ENCODE assay signal across 9 mouse cellular contexts in genomic region chr11:106663838-106664237, GRCm38 (mm10). TPM values are rescaled to one million over a fixed set of nuclear protein-coding genes. Genes with fewer than 3 reads are reported as not detected.
DNase-seq lines count a peak whose midpoint lies in the region; ATAC-seq and TF ChIP-seq lines count a peak whose summit lies in the region.
"Had no signal": no experiment of that assay in that cellular context is flagged by ENCODE, and none has a peak within 500 bp of the region (broad histone marks: within the 10 kb centered on the region; RNA-seq: fewer than 3 reads in every experiment).

No protein-coding gene starts in this region.

- no peak overlapping the region for H3K4me3 ChIP-seq in intestine, embryonic 14.5 days (ENCODE audit: low read depth, low read length)
- no peak overlapping the region for H3K4me3 ChIP-seq in intestine, embryonic 15.5 days (replicated peaks)
- H3K4me3 ChIP-seq in midbrain, embryonic 10.5 days, result no peak overlapping the region
- no peak overlapping the region for H3K4me3 ChIP-seq in midbrain, embryonic 13.5 days (replicated peaks)
- no peak overlapping the region for H3K4me3 ChIP-seq in embryonic facial prominence, embryonic 13.5 days
- H3K4me3 ChIP-seq in stomach, postnatal 0 days (ENCODE audit: low read depth, low read length), result no peak overlapping the region
- H3K4me3 ChIP-seq: midbrain, embryonic 12.5 days had no signal

- no peak for TF ChIP-seq EP300 in stomach, postnatal 0 days (optimal IDR thresholded peaks at IDR 0.05)

- H3K27ac ChIP-seq in intestine, embryonic 14.5 days (ENCODE audit: low read depth), result peak overlapping the region; percentile 6; the same call in 1 of the 2 replicates
- no peak overlapping the region for H3K27ac ChIP-seq in intestine, embryonic 15.5 days
- H3K27ac ChIP-seq in midbrain, embryonic 10.5 days (replicated peaks), result peak overlapping the region; percentile 63; the same call in 1 of the 2 replicates
- no peak overlapping the region for H3K27ac ChIP-seq in midbrain, embryonic 13.5 days
- H3K27ac ChIP-seq in embryonic facial prominence, embryonic 13.5 days, result 0 out of 2 replicates have a peak overlapping the region, but pooled peaks have one; percentile 28
- no peak overlapping the region; the same call in 1 of the 2 replicates for H3K27ac ChIP-seq in stomach, postnatal 0 days (replicated peaks)
- H3K27ac ChIP-seq: midbrain, embryonic 12.5 days had no signal

- peaks cover 10% of the 10 kb centered on the region for H3K4me1 ChIP-seq in intestine, embryonic 14.5 days (replicated peaks; ENCODE audit: control insufficient read depth, insufficient read depth, low read length)
- peaks cover 7% of the 10 kb centered on the region; the same call in 1 of the 2 replicates for H3K4me1 ChIP-seq in intestine, embryonic 15.5 days (replicated peaks)
- peaks cover 40% of the 10 kb centered on the region for H3K4me1 ChIP-seq in midbrain, embryonic 10.5 days
- peaks cover 18% of the 10 kb centered on the region for H3K4me1 ChIP-seq in midbrain, embryonic 13.5 days (replicated peaks)
- H3K4me1 ChIP-seq in embryonic facial prominence, embryonic 13.5 days, result peaks cover 25% of the 10 kb centered on the region
- peaks cover 10% of the 10 kb centered on the region for H3K4me1 ChIP-seq in stomach, postnatal 0 days (replicated peaks; ENCODE audit: control insufficient read depth, insufficient read depth)

- no peaks in the 10 kb centered on the region for H3K36me3 ChIP-seq in intestine, embryonic 14.5 days (ENCODE audit: control insufficient read depth, insufficient read depth, low read length)
- no peaks in the 10 kb centered on the region for H3K36me3 ChIP-seq in intestine, embryonic 15.5 days
- H3K36me3 ChIP-seq in midbrain, embryonic 10.5 days, result no peaks in the 10 kb centered on the region
- no peaks in the 10 kb centered on the region for H3K36me3 ChIP-seq in midbrain, embryonic 13.5 days
- no peaks in the 10 kb centered on the region for H3K36me3 ChIP-seq in embryonic facial prominence, embryonic 13.5 days
- H3K36me3 ChIP-seq in stomach, postnatal 0 days (ENCODE audit: control insufficient read depth, insufficient read depth, low read length), result no peaks in the 10 kb centered on the region
- H3K36me3 ChIP-seq: midbrain, embryonic 12.5 days had no signal

- H3K9me3 ChIP-seq in intestine, embryonic 14.5 days (ENCODE audit: control insufficient read depth, low read length), result no peaks in the 10 kb centered on the region
- H3K9me3 ChIP-seq in intestine, embryonic 15.5 days, result no peaks in the 10 kb centered on the region
- H3K9me3 ChIP-seq in midbrain, embryonic 10.5 days (replicated peaks), result no peaks in the 10 kb centered on the region
- H3K9me3 ChIP-seq in midbrain, embryonic 13.5 days, result no peaks in the 10 kb centered on the region
- no peaks in the 10 kb centered on the region for H3K9me3 ChIP-seq in embryonic facial prominence, embryonic 13.5 days
- H3K9me3 ChIP-seq in stomach, postnatal 0 days (ENCODE audit: control insufficient read depth, low read length), result no peaks in the 10 kb centered on the region
- H3K9me3 ChIP-seq: midbrain, embryonic 12.5 days had no signal

- TF ChIP-seq CTCF in stomach, postnatal 0 days (IDR thresholded peaks at IDR 0.05; ENCODE audit: low read depth), result 0 out of 2 replicates have a peak, but pooled peaks have one; percentile 21

- no peak for ATAC-seq in intestine, embryonic 14.5 days (replicated peaks; ENCODE audit: low FRiP score, low TSS enrichment, low read depth)
- no peak for ATAC-seq in intestine, embryonic 15.5 days
- ATAC-seq in midbrain, embryonic 13.5 days, result no peak
- ATAC-seq in embryonic facial prominence, embryonic 13.5 days (ENCODE audit: insufficient number of reproducible peaks, insufficient read depth, low FRiP score, low TSS enrichment, low read depth), result no peak
- no peak for ATAC-seq in stomach, postnatal 0 days (ENCODE audit: low FRiP score, low TSS enrichment)

- no peak overlapping the region for H3K9ac ChIP-seq in intestine, embryonic 14.5 days (ENCODE audit: low read length)
- no peak overlapping the region for H3K9ac ChIP-seq in intestine, embryonic 15.5 days
- no peak overlapping the region for H3K9ac ChIP-seq in midbrain, embryonic 13.5 days (replicated peaks)
- H3K9ac ChIP-seq in embryonic facial prominence, embryonic 13.5 days, result no peak overlapping the region; the same call in 1 of the 2 replicates
- no peak overlapping the region for H3K9ac ChIP-seq in stomach, postnatal 0 days (ENCODE audit: low read length)
- H3K9ac ChIP-seq: midbrain, embryonic 12.5 days had no signal

- 77% methylated on average over 6 of the region's 6 CpGs for WGBS in intestine, embryonic 14.5 days
- WGBS in intestine, embryonic 15.5 days, result 61% methylated on average over 6 of the region's 6 CpGs
- WGBS in midbrain, embryonic 10.5 days, result 76% methylated on average over 6 of the region's 6 CpGs
- 69% methylated on average over 6 of the region's 6 CpGs for WGBS in midbrain, embryonic 13.5 days
- WGBS in embryonic facial prominence, embryonic 13.5 days, result 54% methylated on average over 6 of the region's 6 CpGs
- 68% methylated on average over 6 of the region's 6 CpGs for WGBS in stomach, postnatal 0 days

- H3K4me2 ChIP-seq in intestine, embryonic 14.5 days (ENCODE audit: low read length), result no peak overlapping the region
- H3K4me2 ChIP-seq in intestine, embryonic 15.5 days (replicated peaks), result no peak overlapping the region
- no peak overlapping the region for H3K4me2 ChIP-seq in midbrain, embryonic 13.5 days (replicated peaks)
- no peak overlapping the region for H3K4me2 ChIP-seq in embryonic facial prominence, embryonic 13.5 days
- H3K4me2 ChIP-seq in stomach, postnatal 0 days (replicated peaks; ENCODE audit: low read depth), result no peak overlapping the region
- H3K4me2 ChIP-seq: midbrain, embryonic 12.5 days had no signal

- no peaks in the 10 kb centered on the region for H3K27me3 ChIP-seq in intestine, embryonic 14.5 days (replicated peaks; ENCODE audit: control insufficient read depth, insufficient read depth, low read length)
- no peaks in the 10 kb centered on the region for H3K27me3 ChIP-seq in intestine, embryonic 15.5 days (replicated peaks)
- no peaks in the 10 kb centered on the region for H3K27me3 ChIP-seq in midbrain, embryonic 10.5 days (ENCODE audit: low read depth, poor library complexity, severe bottlenecking)
- H3K27me3 ChIP-seq in midbrain, embryonic 13.5 days, result no peaks in the 10 kb centered on the region
- no peaks in the 10 kb centered on the region for H3K27me3 ChIP-seq in embryonic facial prominence, embryonic 13.5 days
- H3K27me3 ChIP-seq in stomach, postnatal 0 days (ENCODE audit: control insufficient read depth, insufficient read depth, low read length), result no peaks in the 10 kb centered on the region
- H3K27me3 ChIP-seq: midbrain, embryonic 12.5 days had no signal

- DNase-seq in intestine, embryonic 14.5 days (ENCODE audit: low spot score), result no peak
- DNase-seq in midbrain, embryonic 10.5 days (ENCODE audit: low spot score), result no peak
- DNase-seq in stomach, postnatal 0 days (ENCODE audit: low spot score), result no peak
- DNase-seq in B cell, adult 2 months, result no peak
- DNase-seq: kidney, postnatal 14 days had no signal

RNA-seq across cellular contexts. Expression of gene Tex2, which starts 50.6 kb away (rescaled TPM):
- polyA plus RNA-seq in intestine, embryonic 14.5 days (2014; fragmentation: Nextera tagmentation; extraction: Ambion mirVana), result 8.9 and 11.6 TPM in 2 replicates
- 10.4 and 11.1 TPM in 2 replicates for polyA plus RNA-seq in intestine, embryonic 15.5 days (2015; fragmentation: Nextera tagmentation; extraction: Ambion mirVana)
- 5.6 and 7.5 TPM in 2 replicates for polyA plus RNA-seq in midbrain, embryonic 10.5 days (2016; fragmentation: Nextera tagmentation; extraction: Ambion mirVana)
- 17.7 and 18.3 TPM in 2 replicates for polyA plus RNA-seq in midbrain, embryonic 13.5 days (2015; fragmentation: Nextera tagmentation; extraction: Ambion mirVana)
- 8.7 and 8.9 TPM in 2 replicates for polyA plus RNA-seq in embryonic facial prominence, embryonic 13.5 days (2015; fragmentation: Nextera tagmentation; extraction: Ambion mirVana)
- 11.6 and 12.1 TPM in 2 replicates for polyA plus RNA-seq in stomach, postnatal 0 days (2015; fragmentation: Nextera tagmentation; extraction: Ambion mirVana)

Comparison
In these comparisons a context has a peak if more than half of its experiments do, and no peak if none do; other contexts are left out.
1. H3K27ac ChIP-seq: peak in intestine, embryonic 14.5 days (single experiment), midbrain, embryonic 10.5 days (single experiment) and embryonic facial prominence, embryonic 13.5 days (single experiment); none in intestine, embryonic 15.5 days (single experiment), midbrain, embryonic 13.5 days (single experiment) and stomach, postnatal 0 days (single experiment).